Mouse (Mus musculus) sigmoid colon, adult 10 weeks (tissue): ENCODE results near the gene Terf2ip. TPM values are rescaled to one million over a fixed set of nuclear protein-coding genes. Genes with fewer than 3 reads are reported as not detected.

ENCODE experiments used
- polyA plus RNA-seq: library from polyadenylated mRNA; stranded (reverse); fragments of 350-450 nt; fragmentation: Illumina TruSeq; extraction: RNeasy Lipid Tissue Mini Kit (QIAGEN cat#74804); gene quantifications from one replicate; pipeline ENCODE4 v1.2.3, GENCODE M21; 2014; ENCODE audit warnings: low read depth, low replicate concordance

The Terf2ip gene
- polyA plus RNA-seq, result 20.5 TPM

DNA sequence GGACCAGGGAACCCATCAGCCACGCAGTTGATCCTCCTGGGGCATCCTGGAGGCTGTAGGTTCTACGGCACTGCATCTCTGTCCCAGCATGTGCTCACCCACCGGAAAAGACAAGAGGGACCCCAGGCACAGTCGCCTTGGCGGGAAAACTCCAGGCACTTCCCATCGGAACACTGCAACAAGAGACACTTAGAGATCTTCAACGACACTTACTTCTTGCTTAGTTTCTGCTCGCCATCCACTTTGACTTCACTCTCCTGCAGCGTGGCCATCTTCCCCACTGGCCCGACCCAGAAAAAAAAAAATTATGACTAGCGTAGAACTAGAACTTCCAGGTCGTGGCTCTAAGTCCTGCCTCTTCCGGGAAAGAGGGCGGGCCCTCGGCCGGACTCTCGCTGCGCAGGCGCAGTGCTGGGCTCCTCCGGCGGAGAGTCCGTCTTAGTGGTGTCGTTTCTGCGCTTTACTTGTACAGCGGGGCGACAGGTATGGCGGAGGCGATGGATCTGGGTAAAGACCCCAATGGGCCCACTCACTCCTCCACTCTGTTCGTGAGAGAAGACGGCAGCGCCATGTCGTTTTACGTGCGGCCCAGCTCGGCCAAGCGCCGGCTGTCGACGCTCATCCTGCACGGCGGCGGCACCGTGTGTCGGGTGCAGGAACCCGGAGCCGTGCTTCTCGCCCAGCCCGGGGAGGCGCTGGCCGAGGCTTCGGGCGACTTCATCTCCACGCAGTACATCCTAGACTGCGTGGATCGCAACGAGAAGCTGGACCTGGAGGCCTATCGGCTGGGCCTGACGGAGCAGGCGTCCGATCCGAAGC lies at the start of gene Terf2ip, which contains the start of gene Kars:
Gene Terf2ip, plus strand, starts transcription at position 402 of the 819 bp plus-strand sequence.
Gene Kars, minus strand, starts transcription at position 327 of the 819 bp plus-strand sequence.

DNA sequence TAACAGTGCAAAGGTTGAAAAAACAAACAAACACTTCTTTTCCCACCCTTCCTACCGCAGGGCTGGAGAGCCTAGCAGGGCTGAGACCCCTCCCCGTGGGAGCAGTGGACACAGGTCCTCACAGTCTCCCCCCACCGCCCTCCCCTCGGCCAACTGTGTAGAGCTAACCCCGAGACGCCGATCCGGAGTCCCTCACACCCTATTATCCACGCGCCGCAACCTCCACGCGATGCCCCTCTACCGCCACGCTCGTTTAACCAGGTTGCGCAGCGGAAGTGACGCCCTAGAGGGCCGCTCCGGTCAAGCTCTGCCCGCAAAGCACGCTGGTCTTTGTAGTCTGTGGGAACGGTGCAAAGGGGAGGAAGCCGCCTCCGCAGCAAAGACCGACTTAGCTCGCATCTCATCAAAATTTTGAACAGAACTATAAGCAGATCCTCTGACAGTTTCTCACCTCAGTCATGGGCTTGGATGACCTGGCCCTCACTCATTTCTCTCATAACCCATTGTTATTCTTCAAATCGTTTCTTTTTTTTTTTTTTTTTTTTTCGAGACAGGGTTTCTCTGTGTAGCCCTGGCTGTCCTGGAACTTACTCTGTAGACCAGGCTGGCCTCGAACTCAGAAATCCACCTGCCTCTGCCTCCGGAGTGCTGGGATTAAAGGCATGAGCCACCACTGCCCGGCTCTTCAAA lies 19.0 kb upstream of the Terf2ip start, which contains the start of gene Adat1:
Gene Adat1, minus strand, starts transcription at position 290 of the 690 bp plus-strand sequence.

DNA sequence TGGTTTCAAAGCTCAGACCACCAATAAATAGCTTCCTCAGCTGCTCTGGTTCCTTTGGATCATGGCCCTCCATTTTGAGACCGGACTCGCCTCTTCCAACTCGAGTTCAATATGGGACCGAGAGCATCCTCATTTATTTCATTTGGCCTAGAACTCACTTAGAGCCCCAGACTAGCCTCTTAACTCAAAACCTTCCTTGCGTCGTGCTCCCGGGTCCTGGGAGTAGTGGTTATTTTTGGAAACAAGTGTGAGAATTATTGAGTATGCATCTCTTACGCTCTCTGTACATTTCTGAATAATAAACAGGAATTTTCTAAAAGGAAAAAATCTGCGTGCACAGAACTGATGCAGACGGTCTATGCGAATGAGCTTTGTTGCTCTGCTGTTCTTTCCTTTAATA lies 3.7 kb downstream of the Terf2ip start, which contains the start of gene Gm6793:
Gene Gm6793, minus strand, starts transcription at position 101 of the 400 bp plus-strand sequence.

Other genes starting within 250 kb of the Terf2ip start
- 81.6 TPM for gene Cfdp1, start 157.1 kb upstream of the Terf2ip start, polyA plus RNA-seq
- gene Tmem170, start 134.6 kb upstream of the Terf2ip start, polyA plus RNA-seq, result 33.1 TPM
- 0.25 TPM for gene Chst5, start 101.0 kb upstream of the Terf2ip start, polyA plus RNA-seq
- gene Tmem231, start 77.5 kb upstream of the Terf2ip start, polyA plus RNA-seq, result 1.4 TPM
- 165 TPM for gene Gabarapl2, start 70.7 kb upstream of the Terf2ip start, polyA plus RNA-seq
- 2.6 TPM for gene Adat1, start 19.1 kb upstream of the Terf2ip start, polyA plus RNA-seq
- 36.3 TPM for gene Kars, start 75 bp upstream of the Terf2ip start, polyA plus RNA-seq
- 0.95 TPM for gene Gm6793, start 3.6 kb downstream of the Terf2ip start, polyA plus RNA-seq